Mouse (Mus musculus) left cerebral cortex, adult 8-10 months (tissue): ENCODE measurements around the gene Sulf2. TPM values are rescaled to one million over a fixed set of nuclear protein-coding genes. Genes with fewer than 3 reads are reported as not detected.

Experiments used
- DNase-seq, 2 experiments: peaks; one replicate each; pipeline ENCODE4 v3.0.0; 2022; ENCODE audit warnings: low spot score in 2 of 2
- total RNA-seq, 4 experiments: library from RNA; stranded (reverse); gene quantifications; 2 replicates each; pipeline ENCODE4 v1.2.4; 2022

Sulf2 gene
- total RNA-seq, 4 experiments from 2014 or later = 87.4 to 91.5 (median 88.6) TPM

DNA sequence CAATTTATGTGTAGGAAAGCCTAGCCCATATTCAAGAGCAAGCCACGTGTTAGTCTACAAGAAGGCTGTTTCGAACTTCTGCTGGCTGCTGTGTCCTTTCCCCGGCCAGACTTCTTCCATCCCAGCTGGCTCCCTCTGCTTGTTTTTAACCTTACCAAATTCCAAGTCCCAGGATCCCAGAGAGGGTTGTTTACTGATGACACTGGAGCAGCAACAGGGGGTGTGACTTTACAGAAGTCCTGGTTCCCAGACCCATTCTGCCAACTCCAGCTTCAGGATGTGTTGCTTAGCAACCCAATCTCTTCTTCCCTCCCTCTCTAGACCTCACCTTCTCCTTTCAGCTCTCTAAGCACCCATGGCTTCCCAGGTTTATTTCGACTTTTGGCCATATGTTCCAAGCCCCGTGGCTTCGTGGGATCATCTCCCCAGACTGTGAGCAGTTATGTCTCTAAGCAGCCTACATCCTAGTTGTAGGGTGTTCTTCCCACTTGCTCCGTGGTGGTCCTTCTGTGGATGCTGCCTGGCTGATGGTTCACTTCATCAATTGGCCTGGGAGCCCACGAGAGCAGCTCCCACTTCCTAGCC lies 20.2 kb upstream of the Sulf2 start:
- DNase-seq = no peak

DNA sequence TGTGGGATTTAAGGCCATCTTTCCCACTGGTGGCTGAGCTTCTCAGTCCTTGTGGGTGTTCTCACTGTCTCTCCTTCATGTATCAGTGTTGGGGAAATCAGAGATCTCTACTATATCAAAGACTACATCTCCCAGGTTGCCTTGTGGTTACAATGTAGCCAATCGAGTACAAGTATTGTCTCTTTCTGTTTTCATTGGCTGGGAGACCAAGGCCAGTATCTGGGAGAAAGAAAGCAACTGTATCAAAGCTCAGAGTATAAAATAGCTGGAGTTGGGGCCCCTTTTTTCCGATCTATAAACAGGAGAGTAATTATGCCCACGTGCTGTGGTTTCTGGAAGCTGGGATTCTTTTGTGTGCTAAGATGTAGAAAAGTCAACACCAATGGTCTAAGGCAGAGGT lies 19.7 kb upstream of the Sulf2 start:
- DNase-seq = no peak

DNA sequence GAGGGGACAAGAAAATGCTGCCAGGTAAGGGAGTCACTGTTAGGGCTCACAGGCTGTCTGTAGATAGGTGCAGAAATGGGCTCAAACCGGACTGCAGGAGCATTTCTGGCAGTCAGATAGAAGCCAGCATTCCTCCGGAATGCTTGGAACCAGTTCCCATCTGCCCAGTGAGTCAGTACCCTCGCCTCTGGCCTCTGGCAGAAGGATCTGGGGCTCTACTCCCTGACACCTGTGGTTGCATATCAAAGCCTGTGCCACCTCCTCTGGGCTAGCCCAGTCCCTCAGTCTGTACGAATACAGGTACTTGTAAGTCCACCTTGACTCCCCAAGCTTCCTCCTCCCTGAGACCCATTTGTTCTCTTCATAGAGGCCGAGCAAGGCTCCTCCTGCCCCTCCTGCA lies 17.7 kb upstream of the Sulf2 start:
- no peak for DNase-seq

DNA sequence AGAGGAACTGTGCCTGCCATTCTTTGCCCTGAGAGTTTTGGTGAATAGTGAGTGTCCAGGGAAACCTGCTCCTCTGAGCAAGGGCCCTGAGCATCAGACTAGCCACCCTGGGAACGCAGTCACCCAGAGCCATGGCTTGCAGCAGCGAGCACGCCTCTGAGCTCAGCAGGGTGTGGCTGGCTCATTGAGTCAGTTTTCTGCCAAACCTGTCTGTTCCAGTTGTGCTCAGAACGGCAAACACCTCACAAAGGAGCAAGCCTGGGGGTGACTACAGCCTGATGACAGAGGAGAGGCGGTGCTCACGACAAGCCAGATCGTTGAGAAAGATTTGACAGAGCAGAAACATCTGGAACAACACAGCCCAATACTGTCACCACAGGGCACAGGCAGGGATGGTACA lies 14.7 kb upstream of the Sulf2 start:
- no peak for DNase-seq

DNA sequence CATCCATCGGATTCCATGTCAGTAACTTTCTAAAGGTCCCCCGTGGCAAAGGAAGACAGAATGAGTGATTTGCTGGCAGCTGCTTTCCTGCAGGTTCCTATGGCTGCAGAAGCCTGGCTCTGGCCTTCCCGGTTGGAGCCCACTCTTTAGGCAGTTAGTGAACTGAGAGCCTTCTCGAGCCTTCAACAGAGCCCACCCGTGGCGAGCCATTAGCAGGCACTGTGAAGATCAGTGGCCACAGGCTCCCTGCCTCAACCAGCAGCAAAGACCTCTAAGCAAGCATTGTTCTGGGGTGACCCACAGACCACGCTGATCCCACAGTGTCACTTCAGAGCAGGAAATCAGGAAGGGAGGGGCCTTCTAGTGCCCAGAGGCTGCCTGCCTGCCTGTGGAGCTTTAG lies 13.4 kb upstream of the Sulf2 start:
- no peak for DNase-seq

DNA sequence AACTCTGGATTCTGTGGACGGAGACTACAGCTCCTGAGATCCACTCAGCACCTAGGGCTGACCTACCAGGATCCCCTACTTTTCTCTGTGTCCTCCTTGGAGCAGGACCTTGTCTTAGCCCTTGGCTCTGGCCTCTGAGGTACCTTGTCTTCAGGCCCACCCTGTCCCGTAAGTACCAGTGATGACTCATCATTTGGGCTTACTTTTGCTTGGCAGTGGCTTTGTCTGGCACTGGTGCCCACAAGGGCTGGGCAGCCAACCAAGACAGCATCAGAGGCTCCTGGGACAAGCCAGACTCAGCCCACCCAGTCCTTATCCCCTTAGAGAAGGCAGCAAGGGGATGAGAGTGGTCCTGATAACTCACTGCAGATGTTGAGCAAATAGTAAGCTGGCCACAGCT lies 11.9 kb upstream of the Sulf2 start:
- DNase-seq = no peak

DNA sequence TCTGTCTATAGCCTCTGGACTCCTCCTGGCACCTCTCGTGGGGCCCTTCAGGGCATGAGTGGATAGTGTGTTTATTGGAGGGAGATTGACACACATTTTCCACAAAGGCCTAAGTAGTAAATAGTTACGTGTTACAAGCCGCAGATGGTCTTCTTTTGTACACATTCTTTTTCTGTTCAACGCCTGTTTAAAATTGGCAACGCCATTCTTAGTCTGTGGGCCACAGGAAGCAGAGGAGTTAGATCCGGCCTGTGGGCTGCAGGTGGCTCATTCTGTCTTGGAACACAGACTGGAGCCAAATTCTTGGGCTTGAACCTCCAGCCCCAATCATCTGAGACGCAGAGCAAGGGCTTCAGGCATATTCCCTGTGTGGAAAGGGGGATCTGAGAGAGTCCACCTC lies 9.9 kb upstream of the Sulf2 start:
- DNase-seq = no peak

DNA sequence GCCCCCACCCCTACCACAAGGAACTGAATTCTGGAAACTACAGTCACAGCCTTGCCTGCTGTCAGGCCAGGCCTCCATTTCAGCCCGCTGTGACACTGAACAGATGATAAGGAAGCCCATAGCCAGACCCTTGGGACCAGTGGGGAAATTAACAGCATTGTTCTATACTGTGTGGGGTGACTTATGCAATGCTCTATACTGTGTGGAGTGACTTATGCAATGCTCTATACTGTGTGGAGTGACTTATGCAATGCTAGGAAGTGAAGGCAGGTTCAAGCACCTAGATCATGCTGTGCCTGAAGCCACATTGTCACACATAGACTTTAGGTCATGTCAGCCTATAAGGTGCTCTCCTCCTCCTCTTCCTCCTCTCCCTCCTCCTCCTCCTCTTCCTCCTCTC lies 9.1 kb upstream of the Sulf2 start:
- DNase-seq = no peak

DNA sequence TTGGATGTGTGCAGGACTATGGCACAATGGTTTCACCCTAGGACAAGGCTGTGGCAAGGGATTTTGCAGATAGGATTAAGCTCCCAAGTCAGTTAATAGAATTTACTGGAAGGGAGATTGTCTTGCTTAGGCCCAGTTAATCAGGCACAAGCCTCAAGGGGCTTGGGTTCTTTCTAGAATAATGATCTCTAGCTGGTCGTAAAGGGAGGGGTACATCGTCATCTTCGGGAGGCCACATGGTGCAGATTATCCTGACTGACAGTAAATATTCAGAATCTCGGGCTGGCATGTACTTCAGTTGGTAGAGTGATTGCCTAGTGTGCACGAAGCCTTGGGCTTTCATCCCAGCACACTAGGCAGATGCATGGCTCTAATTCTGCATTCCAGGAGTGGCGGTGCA lies 8.5 kb upstream of the Sulf2 start:
- DNase-seq = no peak

DNA sequence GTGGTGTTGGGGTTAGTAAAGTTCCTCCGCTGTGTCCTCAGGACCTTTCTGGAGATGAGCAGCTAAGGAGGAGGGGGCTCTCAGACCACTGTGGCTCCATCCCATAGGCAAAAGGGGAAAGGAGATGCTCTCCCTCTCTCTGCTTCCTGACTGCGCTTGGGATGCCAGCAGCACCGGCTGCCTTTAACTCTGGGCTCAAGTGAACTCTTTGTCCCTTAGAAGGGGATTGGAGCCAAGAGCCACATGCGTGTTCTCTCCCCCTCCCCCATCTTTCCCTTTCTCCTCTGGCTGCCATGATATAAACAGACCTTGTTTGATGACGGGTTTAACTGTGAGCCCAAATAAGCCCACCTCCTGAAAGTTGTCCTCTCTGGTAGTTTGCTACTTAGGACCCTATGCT lies 7.8 kb upstream of the Sulf2 start:
- DNase-seq = no peak

DNA sequence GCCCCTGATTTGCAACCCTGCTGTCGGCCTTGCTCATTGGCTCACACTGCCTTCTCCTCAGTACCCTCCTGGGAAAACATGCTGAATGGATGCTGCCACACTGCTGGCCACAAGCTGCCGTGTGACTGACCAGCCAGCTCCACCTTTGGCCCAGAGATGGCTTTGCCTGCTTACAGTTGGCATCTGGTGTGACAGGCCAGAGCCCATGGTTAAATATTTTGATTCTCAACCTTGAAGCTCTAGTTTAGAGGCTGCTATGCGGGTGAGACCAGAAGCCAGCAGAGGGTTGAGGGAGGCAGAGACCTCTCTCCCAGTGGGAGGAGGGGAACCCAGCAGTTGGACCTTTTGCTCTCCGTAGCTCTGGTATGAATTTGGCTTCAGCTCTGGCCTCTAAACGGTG lies 6.7 kb upstream of the Sulf2 start:
- DNase-seq = no peak

DNA sequence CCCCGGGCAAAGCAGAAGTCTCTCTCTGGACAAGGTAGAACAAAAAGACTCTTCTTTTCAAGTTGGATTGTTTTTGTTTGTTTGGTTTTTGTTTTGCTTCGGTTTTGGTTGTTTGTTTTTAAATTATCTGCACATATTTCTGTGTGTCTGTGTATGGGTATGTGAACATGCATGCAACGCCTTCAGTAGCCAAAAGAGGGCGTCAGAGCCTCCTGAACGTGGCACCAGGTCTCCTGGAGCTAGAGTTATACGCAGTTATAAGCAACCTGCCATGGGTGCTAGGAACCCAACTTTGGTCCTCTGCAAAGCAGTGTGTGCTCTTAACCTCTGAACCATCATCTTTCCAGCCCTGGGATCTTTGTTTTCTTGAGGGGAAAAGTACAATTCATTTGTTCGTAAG lies 3.8 kb upstream of the Sulf2 start:
- DNase-seq = no peak

DNA sequence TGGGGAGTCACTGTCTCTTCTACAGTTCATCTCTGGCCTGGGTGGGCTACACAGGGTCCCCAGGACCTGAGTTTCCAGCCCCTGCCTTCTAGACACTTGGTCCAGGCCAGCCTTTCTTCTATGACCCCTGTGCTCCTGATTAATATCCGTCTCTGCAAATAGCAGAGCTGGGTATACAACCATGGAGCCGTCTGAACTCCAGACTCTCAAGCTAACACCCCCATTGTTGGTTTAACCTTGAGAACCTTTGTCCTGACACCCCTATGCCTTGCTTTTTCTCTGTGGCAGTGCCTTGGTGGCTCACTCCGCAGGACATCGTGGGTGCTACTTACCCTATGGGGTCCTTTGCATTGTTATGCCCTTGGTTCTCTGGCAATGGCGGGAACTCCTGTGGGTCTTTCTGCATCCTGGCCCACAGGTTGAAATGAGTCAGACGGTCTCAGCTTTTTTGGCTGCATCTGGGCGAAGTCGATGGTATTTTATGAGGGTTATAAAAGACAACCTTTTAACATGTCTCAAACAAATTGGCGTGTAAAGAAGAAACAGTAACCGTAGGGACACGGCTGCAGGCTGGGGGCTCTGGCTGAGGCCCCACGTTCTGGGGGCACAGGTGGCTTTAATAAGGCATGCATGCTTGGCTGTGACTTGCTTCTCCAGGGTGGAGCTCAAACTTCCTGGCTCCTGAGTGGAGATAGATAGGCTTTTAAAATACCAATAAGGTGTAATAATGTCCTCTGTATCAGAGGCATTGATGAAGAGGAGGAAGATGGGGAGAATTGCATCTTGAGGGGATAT lies 2.5 kb upstream of the Sulf2 start:
- no peak for DNase-seq

DNA sequence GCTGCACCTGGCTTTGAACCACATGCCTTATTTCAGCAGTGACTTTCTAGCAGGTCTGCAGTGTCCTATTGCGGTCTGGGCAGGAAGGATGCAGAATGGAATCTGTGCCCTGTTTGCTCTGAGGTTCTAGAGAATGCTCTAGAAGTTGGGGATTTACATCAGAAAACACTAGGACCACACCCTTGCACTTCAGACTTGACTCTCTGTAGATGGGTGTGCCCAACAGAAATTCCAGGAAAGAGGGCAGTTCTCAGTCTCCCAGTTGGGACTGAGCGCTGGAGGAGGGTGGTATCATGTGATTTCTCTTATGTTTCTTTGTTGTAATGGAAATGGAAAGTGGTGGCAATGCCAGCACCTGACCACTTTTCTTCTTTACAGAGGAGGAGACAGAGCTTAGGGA lies 1.7 kb upstream of the Sulf2 start:
- DNase-seq = no peak

DNA sequence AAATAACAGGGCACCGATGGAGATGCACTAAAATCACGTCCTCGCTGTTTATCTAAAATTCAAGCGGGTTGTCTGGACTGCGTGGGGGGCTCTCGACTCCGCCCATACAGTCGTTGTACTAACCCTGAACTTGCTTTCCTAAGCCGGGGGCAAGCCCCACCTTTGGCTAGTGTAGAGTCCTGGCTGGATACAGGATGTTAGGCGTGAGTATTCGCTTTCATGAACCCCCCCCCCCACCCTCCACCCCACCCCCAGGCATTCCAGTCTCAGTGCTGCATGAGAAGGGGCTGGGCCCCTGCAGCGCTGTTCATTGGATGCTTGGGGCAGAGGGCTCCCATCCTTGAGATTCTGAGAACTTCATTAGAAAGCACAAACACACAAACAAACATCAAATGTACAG lies 659 bp upstream of the Sulf2 start:
- no peak for DNase-seq

DNA sequence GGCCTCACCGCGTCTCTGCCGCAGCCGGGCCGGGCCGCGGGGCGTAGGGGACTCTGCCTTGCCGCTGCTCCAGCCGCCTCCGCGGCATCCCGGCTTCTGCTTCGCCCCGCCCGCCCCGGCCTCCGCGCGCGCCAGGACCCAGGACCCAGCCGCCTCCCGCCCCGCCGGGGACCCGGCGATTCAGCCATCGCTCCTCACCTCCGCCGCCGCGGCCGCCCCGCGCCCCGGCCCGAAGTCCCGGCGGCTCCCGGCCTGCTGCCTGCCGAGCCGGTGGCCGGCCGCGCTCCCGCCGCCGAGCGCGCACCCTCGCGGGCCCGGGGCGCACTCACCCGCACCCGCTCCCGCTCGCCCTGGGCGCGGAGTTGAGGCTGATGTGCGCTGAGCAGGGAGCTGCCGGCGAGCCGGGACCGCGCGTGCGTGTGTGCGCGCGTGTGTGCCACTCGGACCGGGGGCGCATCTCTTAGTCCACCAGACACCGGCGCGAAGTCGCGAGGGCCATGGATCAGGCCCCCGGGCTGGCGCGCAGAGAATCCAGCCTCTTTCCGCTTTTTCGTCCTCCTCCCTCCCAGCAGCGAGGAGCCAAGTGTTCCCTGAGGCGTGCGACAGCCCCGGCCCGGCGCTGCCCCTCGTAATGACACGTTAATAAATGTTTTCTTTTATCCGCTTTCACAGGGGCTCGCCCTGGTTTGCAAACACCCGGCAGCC lies 562 bp downstream of the Sulf2 start:
- DNase-seq = peak in 1 of 2 experiments; percentile 35

DNA sequence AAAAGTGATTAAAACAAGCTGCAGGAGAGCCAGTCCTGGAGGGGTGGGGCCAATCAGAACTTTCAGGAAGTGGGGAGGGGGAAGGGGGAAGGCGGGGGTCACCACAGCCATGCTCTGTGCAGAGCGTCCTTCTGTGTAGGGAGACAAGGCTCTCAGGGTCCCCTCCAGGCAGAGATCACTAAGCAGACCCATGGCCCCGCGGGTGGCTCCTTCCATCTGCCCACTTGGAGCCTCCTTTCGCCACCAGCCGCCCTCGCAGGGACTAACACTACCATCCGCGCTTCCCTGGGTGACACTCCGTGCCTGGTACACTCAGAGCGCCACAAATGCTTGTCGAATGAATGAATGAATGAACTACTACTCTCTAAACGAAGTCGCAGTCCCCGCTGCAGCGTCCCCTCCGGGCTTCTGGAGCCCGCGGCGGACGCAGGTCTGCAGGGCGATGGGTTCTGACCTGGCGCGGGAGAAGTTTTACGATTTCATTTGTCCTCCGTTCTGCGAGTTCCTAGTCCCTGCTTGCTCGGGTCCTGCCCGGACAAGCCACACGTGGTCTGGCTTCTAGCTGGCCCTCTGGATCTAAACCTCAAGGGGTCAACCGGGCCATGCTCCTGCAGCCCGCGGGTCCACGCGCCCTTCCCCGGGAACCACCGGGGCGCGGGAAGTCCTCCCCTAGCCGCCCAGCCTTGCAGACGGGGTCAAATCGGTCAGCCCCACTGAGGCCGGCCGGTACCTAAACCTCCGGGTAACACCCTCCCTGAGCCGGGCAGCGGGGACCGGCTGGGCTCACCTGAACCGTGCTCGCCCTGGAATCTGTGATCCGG lies 1.4 kb downstream of the Sulf2 start:
- no peak for DNase-seq

DNA sequence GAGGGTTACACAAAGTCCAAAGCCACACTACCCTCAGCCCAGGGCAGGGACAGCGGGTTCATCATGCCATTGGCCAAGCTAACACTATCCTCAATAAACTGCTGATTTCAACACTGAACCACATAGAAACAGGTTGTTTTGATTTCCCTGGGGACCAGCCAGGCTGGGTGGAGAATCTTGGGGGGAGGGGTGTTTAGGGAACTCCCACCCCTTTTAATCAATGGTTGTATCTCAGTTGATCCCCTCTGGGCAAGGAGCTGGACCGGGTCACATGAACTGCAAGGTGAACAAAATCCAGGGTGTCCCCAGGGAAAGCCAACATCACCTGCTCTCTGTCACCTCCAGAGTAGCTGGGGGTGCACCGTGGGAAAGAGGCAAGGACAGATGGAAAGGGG lies 2.1 kb downstream of the Sulf2 start:
- DNase-seq = no peak

DNA sequence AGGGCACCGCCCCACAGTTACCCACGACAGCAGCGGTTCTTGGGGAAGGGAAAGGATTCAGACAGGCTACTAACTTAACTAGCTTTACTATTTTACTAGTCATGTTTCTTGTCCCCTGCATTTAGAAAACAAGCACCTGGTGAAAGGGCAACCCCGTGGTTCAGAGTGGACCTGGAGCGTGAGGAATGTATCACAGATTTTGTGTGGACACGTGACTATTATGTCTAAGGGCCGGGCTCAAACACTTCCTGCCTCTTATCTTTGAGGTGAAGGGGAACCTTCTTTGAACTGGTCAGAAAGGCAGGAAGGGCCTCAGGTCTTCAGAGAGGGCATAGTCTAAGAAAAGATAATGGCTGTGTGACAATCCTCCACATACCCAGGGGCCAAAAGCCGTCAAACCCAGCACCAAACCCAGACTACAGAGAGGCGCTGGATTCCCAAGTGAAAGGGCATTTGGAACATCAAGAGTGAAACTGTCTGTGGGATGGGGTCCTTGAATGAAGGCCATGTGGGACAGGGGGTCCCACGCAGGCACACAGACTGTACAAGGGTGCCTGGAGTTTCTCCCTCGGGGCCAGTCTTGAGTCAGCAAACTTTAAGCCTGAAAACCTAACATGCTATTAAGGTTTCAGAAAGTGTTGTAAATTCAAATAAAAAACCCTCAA lies 2.6 kb downstream of the Sulf2 start:
- DNase-seq = no peak

DNA sequence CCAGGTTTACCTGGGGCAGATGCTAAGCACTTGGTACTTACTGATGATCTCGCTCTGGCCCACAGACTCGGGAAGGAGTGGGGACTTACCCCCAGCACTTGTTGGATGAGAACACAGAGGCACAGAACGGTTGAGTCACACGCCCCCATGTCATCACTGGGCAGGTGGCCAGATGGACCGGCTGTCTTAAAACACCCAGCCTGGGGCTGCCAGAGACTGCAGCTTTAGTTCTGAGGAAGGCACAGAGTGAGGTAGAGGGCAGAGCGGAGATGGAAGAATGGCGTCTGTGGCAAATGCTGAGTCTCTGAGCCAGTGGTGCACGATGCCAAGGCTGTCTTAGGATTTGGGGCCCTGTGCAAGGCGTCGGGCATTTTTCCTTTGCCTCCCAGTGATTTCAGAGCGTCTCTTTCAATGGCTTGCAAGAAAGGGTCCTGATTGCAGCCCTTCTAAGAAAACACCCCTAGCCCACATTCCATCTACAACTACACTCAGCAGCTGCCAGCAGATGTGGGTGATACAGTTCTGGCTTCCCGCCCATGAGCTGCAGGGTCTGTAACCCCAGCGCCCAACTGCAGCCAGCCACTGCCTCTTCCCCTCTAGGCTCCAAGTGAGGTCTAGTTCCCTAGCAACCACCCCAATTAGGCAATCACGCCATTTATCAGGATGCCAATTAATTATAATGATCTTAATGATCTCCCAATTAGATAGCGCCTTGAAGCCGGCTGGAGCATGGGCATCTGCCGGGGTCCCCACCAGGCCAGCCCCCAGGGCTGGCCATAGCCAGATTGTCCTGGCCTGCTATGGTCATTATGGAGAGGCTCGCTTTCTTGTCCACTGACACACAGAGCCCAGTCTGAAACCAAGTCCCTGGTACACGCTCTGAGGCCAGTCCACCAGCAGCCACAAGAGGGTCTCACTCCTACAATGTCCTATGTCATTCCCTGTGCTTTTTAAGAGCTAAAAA lies 3.7 kb downstream of the Sulf2 start:
- peak; percentile 69 to 91 for DNase-seq
